In the genomic region with DNA sequence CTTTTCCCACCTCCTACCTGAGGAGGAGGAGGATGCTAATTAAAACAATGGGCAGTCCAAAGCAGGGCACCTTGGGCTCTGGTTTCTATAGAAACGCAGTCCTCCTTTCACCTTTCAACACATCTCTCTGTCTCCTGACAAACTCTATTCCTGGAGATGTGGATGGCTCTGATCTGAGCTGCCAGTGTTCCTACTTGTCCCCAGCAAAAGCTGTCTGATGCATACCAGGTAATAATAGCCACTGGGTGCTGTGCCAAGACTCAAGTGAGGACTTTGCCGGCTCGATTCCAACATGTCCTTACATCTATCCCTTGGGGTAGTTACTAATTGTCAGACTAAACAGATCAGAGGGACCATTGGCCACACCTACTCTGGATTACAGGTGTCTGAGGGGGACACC, we compare ENCODE assay signal across 19 mouse cellular contexts.
DNase-seq lines count a peak whose midpoint lies in the region; ATAC-seq lines count a peak whose summit lies in the region.
"Had no signal": no experiment of that assay in that cellular context is flagged by ENCODE, and none has a peak within 500 bp of the region (broad histone marks: within the 10 kb centered on the region; RNA-seq: fewer than 3 reads in every experiment).

No protein-coding gene starts in this region.

- H3K9ac ChIP-seq in heart, embryonic 11.5 days (ENCODE audit: low read depth, low read length) = no peak overlapping the region
- H3K9ac ChIP-seq: forebrain, embryonic 12.5 days; heart, embryonic 13.5 days; hindbrain, embryonic 14.5 days had no signal

- no peaks in the 10 kb centered on the region for H3K36me3 ChIP-seq in heart, embryonic 11.5 days (ENCODE audit: control insufficient read depth, insufficient read depth, low read length)
- H3K36me3 ChIP-seq: forebrain, embryonic 12.5 days; heart, embryonic 13.5 days had no signal

- no peak overlapping the region for H3K27ac ChIP-seq in heart, embryonic 11.5 days (ENCODE audit: low read depth, low read length)
- H3K27ac ChIP-seq: forebrain, embryonic 12.5 days; heart, embryonic 13.5 days; hindbrain, embryonic 14.5 days had no signal

- WGBS in heart, embryonic 11.5 days (ENCODE audit: insufficient replicate concordance) = 67% methylated on average over 3 of the region's 3 CpGs

- DNase-seq in heart, adult 11 months = peak; percentile 98
- peak; percentile 58 to 59 for DNase-seq in right cerebral cortex, adult 2 months (ENCODE audit: low spot score in 2 of 2)
- no peak for DNase-seq in right cerebral cortex, postnatal 10 days (ENCODE audit: low spot score in 2 of 2)
- DNase-seq in heart, postnatal 10 days = peak; percentile 84 to 88
- DNase-seq in cerebellum, adult 18-20 months = no peak
- DNase-seq in thymus, adult 18-20 months = no peak
- DNase-seq: adrenal gland, postnatal 25 days; cerebellum, postnatal 10 days; kidney, adult 18-20 months; layer of hippocampus, adult 9-11 months; lung, postnatal 4 days; midbrain, embryonic 14.5 days; thymus, adult 2 months; thymus, postnatal 4 days had no signal

- no peak overlapping the region for H3K4me2 ChIP-seq in heart, embryonic 11.5 days
- H3K4me2 ChIP-seq: forebrain, embryonic 12.5 days; heart, embryonic 13.5 days; hindbrain, embryonic 14.5 days had no signal

- no peaks in the 10 kb centered on the region for H3K9me3 ChIP-seq in heart, embryonic 11.5 days (replicated peaks; ENCODE audit: control insufficient read depth, low read length)
- H3K9me3 ChIP-seq: forebrain, embryonic 12.5 days; heart, embryonic 13.5 days had no signal

- H3K4me1 ChIP-seq in heart, embryonic 11.5 days (ENCODE audit: control insufficient read depth, insufficient read depth, low read length) = no peaks in the 10 kb centered on the region
- H3K4me1 ChIP-seq: forebrain, embryonic 12.5 days; heart, embryonic 13.5 days had no signal

- H3K4me3 ChIP-seq in heart, embryonic 11.5 days (ENCODE audit: low read depth, low read length) = no peak overlapping the region
- H3K4me3 ChIP-seq: forebrain, embryonic 12.5 days; heart, embryonic 13.5 days had no signal

- intact Hi-C loops in heart, postnatal 10 days (cut with DNase I) = no loop called here

- H3K27me3 ChIP-seq in heart, embryonic 11.5 days (ENCODE audit: control insufficient read depth, insufficient read depth, low read length) = no peaks in the 10 kb centered on the region
- H3K27me3 ChIP-seq: forebrain, embryonic 12.5 days; heart, embryonic 13.5 days had no signal

- no peak for ATAC-seq in heart, embryonic 11.5 days (replicated peaks; ENCODE audit: insufficient number of reproducible peaks, low FRiP score, low TSS enrichment)
- ATAC-seq: inflammation-experienced regulatory T-cells, adult 6 months had no signal

Comparison
In these comparisons a context has a peak if more than half of its experiments do, and no peak if none do; other contexts are left out.
1. DNase-seq: peak in heart, adult 11 months (single experiment), right cerebral cortex, adult 2 months (2 of 2) and heart, postnatal 10 days (2 of 2); none in right cerebral cortex, postnatal 10 days (0 of 2), cerebellum, adult 18-20 months (0 of 2) and thymus, adult 18-20 months (0 of 2).